Mouse (Mus musculus): ENCODE results near the gene Fgf9.

The Fgf9 gene

GRCm38 (mm10) chr14:58089486-58089885 lies 19.1 kb downstream of the Fgf9 start:
- DNase-seq (ENCODE audit: low spot score), result no peak

GRCm38 (mm10) chr14:58091321-58091720 lies 21.0 kb downstream of the Fgf9 start:
- DNase-seq (ENCODE audit: low spot score), result no peak

GRCm38 (mm10) chr14:58099599-58099998 lies 29.3 kb downstream of the Fgf9 start:
- no peak for DNase-seq (ENCODE audit: low spot score)

- DNase-seq (ENCODE audit: low spot score), result no peak
Observed at GRCm38 (mm10) chr14:58101298-58101697, 31.0 kb downstream of the Fgf9 start.

GRCm38 (mm10) chr14:58104266-58104665 lies 33.9 kb downstream of the Fgf9 start:
- DNase-seq (ENCODE audit: low spot score), result no peak

- DNase-seq (ENCODE audit: low spot score), result no peak
Observed at GRCm38 (mm10) chr14:58105596-58105995, 35.2 kb downstream of the Fgf9 start.

- DNase-seq (ENCODE audit: low spot score), result no peak
Observed at GRCm38 (mm10) chr14:58109601-58110000, 39.3 kb downstream of the Fgf9 start.

GRCm38 (mm10) chr14:58111562-58111961 lies 41.2 kb downstream of the Fgf9 start:
- no peak for DNase-seq (ENCODE audit: low spot score)

GRCm38 (mm10) chr14:58112341-58112740 lies 42.0 kb downstream of the Fgf9 start:
- DNase-seq (ENCODE audit: low spot score), result no peak

GRCm38 (mm10) chr14:58113180-58113579 lies 42.8 kb downstream of the Fgf9 start:
- DNase-seq (ENCODE audit: low spot score), result no peak

- no peak for DNase-seq (ENCODE audit: low spot score)
Observed at GRCm38 (mm10) chr14:58114146-58114545, 43.8 kb downstream of the Fgf9 start.

GRCm38 (mm10) chr14:58124625-58125024 lies 54.3 kb downstream of the Fgf9 start:
- DNase-seq (ENCODE audit: low spot score), result no peak

- no peak for DNase-seq (ENCODE audit: low spot score)
Observed at GRCm38 (mm10) chr14:58126508-58126907, 56.2 kb downstream of the Fgf9 start.

- no peak for DNase-seq (ENCODE audit: low spot score)
Observed at GRCm38 (mm10) chr14:58139506-58140055, 69.2 kb downstream of the Fgf9 start.

GRCm38 (mm10) chr14:58149637-58150470 lies 79.5 kb downstream of the Fgf9 start:
- DNase-seq (ENCODE audit: low spot score), result no peak

- no peak for DNase-seq (ENCODE audit: low spot score)
Observed at GRCm38 (mm10) chr14:58150471-58150855, 80.1 kb downstream of the Fgf9 start.

GRCm38 (mm10) chr14:58152110-58152509 lies 81.8 kb downstream of the Fgf9 start:
- no peak for DNase-seq (ENCODE audit: low spot score)

- no peak for DNase-seq (ENCODE audit: low spot score)
Observed at GRCm38 (mm10) chr14:58153470-58154416, 83.4 kb downstream of the Fgf9 start.

GRCm38 (mm10) chr14:58160624-58161023 lies 90.3 kb downstream of the Fgf9 start:
- DNase-seq (ENCODE audit: low spot score), result no peak

Measured in adipocyte (in vitro differentiated cells).